12 mouse cellular contexts compared by ENCODE assay signal in the genomic region with DNA sequence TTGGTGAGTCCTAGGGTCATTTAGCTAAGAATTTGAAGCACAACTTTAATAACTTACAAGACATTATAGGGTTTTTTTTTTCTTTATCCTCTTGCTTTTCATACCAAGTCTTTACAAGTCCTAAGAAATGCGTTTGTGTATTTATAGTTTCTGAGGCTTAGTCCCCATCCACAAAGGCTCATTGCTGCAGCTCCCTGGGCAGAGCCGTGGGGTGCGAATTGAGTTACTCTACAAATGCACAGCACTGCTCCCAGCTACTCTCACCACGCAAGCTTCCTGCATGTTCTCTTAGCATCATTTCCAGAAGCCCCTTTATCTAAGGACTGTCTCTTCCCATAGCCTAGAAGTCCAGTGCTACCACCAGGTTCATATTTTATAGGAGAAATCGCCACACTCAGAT.
"Had no signal": no experiment of that assay in that cellular context is flagged by ENCODE, and none has a peak within 500 bp of the region (broad histone marks: within the 10 kb centered on the region; RNA-seq: fewer than 3 reads in every experiment).

No protein-coding gene starts in this region.

- H3K27ac ChIP-seq: neural tube, embryonic 13.5 days; neural tube, embryonic 15.5 days; stomach, embryonic 15.5 days; stomach, postnatal 0 days had no signal

- H3K4me1 ChIP-seq: neural tube, embryonic 15.5 days had no signal

- H3K27me3 ChIP-seq: neural tube, embryonic 13.5 days; neural tube, embryonic 15.5 days; stomach, embryonic 15.5 days had no signal

- DNase-seq: right cerebral cortex, postnatal 14 days; right cerebral cortex, postnatal 25 days; right cerebral cortex, postnatal 4 days; spleen, adult 18-20 months; thymus, adult 18-20 months; thymus, postnatal 14 days; thymus, postnatal 25 days; thymus, postnatal 36 days had no signal

- H3K9ac ChIP-seq: neural tube, embryonic 13.5 days; neural tube, embryonic 15.5 days; stomach, embryonic 15.5 days had no signal

- H3K4me3 ChIP-seq: neural tube, embryonic 13.5 days; neural tube, embryonic 15.5 days; stomach, embryonic 15.5 days had no signal

- H3K4me2 ChIP-seq: neural tube, embryonic 13.5 days; neural tube, embryonic 15.5 days; stomach, embryonic 15.5 days had no signal

- H3K9me3 ChIP-seq: neural tube, embryonic 13.5 days; neural tube, embryonic 15.5 days; stomach, embryonic 15.5 days had no signal

- H3K36me3 ChIP-seq: stomach, embryonic 15.5 days had no signal
